Mouse (Mus musculus) cerebellum, adult 2 months (tissue): ENCODE results near the gene D430042O09Rik.

ENCODE experiments used
- CTCF ChIP-seq: fragments of 200-500 bp; IDR thresholded peaks from 2 replicates; pipeline ENCODE4 v1.5.1; 2011; ENCODE audit warnings: low read depth, mild to moderate bottlenecking, control low read depth, low read length, moderate library complexity, borderline replicate concordance; ENCODE audit not compliant: insufficient read depth
- POLR2A ChIP-seq: fragments of 200-500 bp; IDR thresholded peaks from 2 replicates; pipeline ENCODE4 v1.6.1; 2011; ENCODE audit warnings: low read length, control low read depth, borderline replicate concordance; ENCODE audit not compliant: insufficient read depth

- TF ChIP-seq CTCF: no peak
- TF ChIP-seq POLR2A: no peak
These were observed 7.1 kb downstream of the D430042O09Rik start for GRCm38 (mm10) chr7:125714803-125715202.
